Mouse (Mus musculus) forebrain, embryonic 10.5 days (tissue): ENCODE results near the gene Ints14. TPM values are rescaled to one million over a fixed set of nuclear protein-coding genes. Genes with fewer than 3 reads are reported as not detected.

Experiments
- DNase-seq: peaks from one replicate; pipeline ENCODE4 v3.0.0-alpha.2; 2017; ENCODE audit warnings: low spot score; ENCODE audit errors: extremely low spot score
- H3K27ac ChIP-seq: fragments of 300-500 bp; sonication (generic); 2 replicates; pipeline ENCODE4 v1.5.1; 2016; ENCODE audit warnings: mild to moderate bottlenecking
- H3K27me3 ChIP-seq: fragments of 300-500 bp; sonication (generic); 2 replicates; pipeline ENCODE4 v1.6.1; 2016; ENCODE audit warnings: mild to moderate bottlenecking; ENCODE audit not compliant: poor library complexity, severe bottlenecking
- H3K36me3 ChIP-seq: fragments of 300-500 bp; sonication (generic); replicated peaks from 2 replicates; pipeline ENCODE4 v1.6.1; 2016; ENCODE audit warnings: mild to moderate bottlenecking, moderate library complexity
- H3K4me1 ChIP-seq: fragments of 300-500 bp; sonication (generic); 2 replicates; pipeline ENCODE4 v1.6.1; 2016
- H3K4me3 ChIP-seq: fragments of 300-500 bp; sonication (generic); 2 replicates; pipeline ENCODE4 v1.5.1; 2016; ENCODE audit warnings: mild to moderate bottlenecking, moderate library complexity
- H3K9me3 ChIP-seq: fragments of 300-500 bp; sonication (generic); 2 replicates; pipeline ENCODE4 v1.6.1; 2016; ENCODE audit warnings: mild to moderate bottlenecking, moderate library complexity
- WGBS: fragments of 180-500 bp; shearing (Covaris S2); methylation state at CpG from one replicate; pipeline ENCODE4 v1.1.7; 2016; 5-methylcytosine and 5-hydroxymethylcytosine counted together
- polyA plus RNA-seq: library from polyadenylated mRNA; unstranded; fragments of >200 nt; fragmentation: Nextera tagmentation; extraction: Ambion mirVana; gene quantifications from 2 replicates; pipeline ENCODE4 v1.2.1, GENCODE M21; 2016

The Ints14 gene
- polyA plus RNA-seq, result 74.2 and 77.6 TPM in 2 replicates

DNA sequence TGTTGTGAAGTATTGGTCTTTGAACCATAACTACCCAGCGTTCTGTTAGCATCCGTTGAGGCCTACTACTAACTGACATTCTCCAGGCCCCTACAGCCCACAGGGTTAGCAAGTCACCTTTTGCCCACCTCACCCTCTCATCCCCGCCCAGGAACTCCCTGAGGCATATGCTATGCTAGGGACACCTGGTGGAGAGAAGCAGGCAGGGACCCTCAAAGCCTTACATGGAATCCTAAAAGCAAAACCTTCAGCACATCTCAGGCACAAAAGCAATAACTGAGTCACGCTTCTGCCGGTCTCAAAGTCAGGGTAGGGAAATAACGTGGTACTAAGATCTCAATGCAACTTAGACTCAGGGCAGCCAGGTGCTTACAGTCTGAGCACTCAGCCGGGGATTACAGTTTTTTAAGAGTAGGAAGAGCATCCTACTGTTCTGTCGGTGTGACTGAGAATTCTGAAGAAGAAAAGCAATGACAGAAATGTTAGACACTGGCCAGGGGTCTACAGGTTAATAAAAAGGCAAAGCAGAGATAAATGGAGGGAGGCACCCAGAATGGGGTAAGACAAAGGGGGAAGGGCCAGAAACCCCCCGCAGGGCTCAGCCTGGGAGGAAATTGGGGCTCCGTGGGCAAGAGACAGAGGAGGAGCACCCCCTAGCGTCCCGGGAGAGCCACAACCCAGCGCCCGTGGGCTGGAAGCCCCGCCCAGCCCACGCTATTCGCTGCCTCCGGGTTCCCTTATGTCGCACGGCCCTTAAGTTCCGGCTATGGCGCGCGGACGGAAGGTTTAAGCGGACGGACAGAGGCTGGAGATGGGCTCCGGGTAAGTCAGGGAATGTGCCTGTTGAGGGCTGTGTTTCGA is at the start of gene Ints14:
TSS of gene Ints14 (plus strand) at position 789 of the 861 bp plus-strand sequence.
- WGBS, result 4% methylated on average over 29 of the region's 29 CpGs
- Histone ChIP-seq H3K27ac (peak within 1 kb of the TSS; percentile 96), H3K4me3 (peak within 1 kb of the TSS; percentile 76), H3K36me3 (peaks cover 36% of the 10 kb centered on the region), H3K27me3 (no peaks in the 10 kb centered on the region), H3K4me1 (peaks cover 23% of the 10 kb centered on the region), H3K9me3 (no peaks in the 10 kb centered on the region)
- DNase-seq, result peak; percentile 95

DNA sequence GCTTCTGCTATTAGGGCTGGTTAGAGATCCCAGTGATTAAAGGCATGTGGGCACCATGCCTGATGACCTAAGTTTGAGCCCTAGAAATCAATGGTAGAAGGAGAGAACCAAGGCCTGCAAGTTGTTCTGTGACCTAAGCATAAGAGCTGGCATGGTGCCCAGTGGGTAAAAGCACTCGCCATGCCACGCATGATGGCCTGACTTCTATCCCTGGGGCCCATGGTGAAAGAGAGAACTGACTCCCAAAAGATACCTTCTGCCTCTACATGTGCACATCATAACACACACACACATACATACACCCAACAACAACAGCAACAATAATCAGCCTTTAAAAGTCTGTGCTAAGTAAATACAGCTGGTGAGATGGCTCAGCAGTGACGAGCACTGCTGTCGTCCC is 47.3 kb upstream of the Ints14 start:
- no peaks in the 10 kb centered on the region for H3K27me3 ChIP-seq
- H3K4me3 ChIP-seq, result no peak overlapping the region
- DNase-seq, result no peak
- H3K36me3 ChIP-seq, result peaks cover 13% of the 10 kb centered on the region
- H3K27ac ChIP-seq, result no peak overlapping the region
- H3K4me1 ChIP-seq, result peaks cover 2% of the 10 kb centered on the region; the same call in 1 of the 2 replicates
- H3K9me3 ChIP-seq, result no peaks in the 10 kb centered on the region
- 97% methylated on average over 4 of the region's 4 CpGs for WGBS

DNA sequence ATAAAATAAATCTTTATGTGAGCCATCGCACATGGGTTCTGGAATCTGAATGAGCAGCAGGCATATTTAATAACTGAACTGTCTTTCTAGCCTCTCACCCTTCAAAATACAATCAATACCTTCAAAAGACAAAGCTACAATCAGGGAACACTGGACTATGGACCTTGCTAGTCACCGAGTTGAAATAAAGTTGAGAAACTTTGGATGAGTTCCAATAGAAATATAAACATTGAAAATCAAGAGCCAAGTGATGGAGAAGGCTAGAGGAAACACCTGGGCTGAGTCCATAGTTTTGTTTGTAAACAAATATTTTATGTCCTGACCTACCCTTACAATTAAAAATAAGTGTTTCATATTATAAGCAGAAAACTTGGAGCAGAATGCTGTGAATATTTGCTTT is 46.7 kb upstream of the Ints14 start:
- Histone ChIP-seq H3K36me3 (peaks cover 13% of the 10 kb centered on the region), H3K27me3 (no peaks in the 10 kb centered on the region), H3K4me1 (peaks cover 7% of the 10 kb centered on the region; the same call in 1 of the 2 replicates), H3K27ac (no peak overlapping the region), H3K4me3 (no peak overlapping the region), H3K9me3 (no peaks in the 10 kb centered on the region)
- DNase-seq, result no peak
- 93% methylated on average over 2 of the region's 2 CpGs for WGBS

DNA sequence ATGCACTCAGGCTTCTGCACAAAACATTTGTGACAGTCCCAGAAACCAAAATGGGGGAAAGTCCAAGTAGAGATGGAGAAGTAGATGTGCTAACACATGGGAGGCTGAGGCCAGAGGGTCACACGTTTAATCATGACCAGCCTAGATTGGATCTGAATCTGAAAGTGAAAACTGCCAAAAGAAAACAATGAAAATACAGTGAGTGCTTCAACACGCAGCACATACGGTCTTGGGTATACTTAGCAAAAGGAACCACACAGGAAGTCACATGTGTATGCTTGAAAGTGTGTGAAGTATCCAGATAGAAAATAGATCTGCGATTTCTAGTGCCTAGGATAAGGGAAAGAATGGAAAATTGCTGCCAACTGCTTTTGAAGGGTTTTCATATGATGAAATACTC is 46.1 kb upstream of the Ints14 start:
- Histone ChIP-seq H3K27me3 (no peaks in the 10 kb centered on the region), H3K4me3 (no peak overlapping the region), H3K27ac (no peak overlapping the region), H3K36me3 (peaks cover 13% of the 10 kb centered on the region), H3K9me3 (no peaks in the 10 kb centered on the region), H3K4me1 (peaks cover 7% of the 10 kb centered on the region; the same call in 1 of the 2 replicates)
- 89% methylated on average over 4 of the region's 4 CpGs for WGBS
- DNase-seq, result no peak

DNA sequence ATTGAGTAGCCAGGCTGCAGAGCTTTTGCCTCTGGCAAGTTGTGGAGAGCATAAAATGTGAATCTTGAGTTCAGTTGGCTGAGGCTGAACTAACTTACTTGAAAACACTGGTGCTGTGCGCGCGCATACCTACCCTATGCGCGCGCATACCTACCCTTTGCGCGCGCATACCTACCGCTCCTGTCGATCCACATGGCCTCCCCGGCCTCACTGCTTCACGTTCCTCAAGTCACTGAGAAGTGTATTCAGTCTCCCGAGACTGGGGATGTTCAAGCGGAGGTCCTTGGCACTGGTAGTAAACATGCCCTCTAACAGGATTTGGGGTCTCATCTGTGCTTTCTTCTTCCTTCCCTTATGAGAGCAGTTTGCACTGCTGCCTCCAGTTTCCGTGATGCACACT is 42.1 kb upstream of the Ints14 start:
- WGBS, result 30% methylated on average over 16 of the region's 16 CpGs
- Histone ChIP-seq H3K36me3 (peaks cover 5% of the 10 kb centered on the region), H3K9me3 (no peaks in the 10 kb centered on the region), H3K4me3 (peak overlapping the region; percentile 48), H3K27ac (peak overlapping the region; percentile 78), H3K4me1 (peaks cover 9% of the 10 kb centered on the region; the same call in 1 of the 2 replicates), H3K27me3 (no peaks in the 10 kb centered on the region)
- peak; percentile 53 for DNase-seq

DNA sequence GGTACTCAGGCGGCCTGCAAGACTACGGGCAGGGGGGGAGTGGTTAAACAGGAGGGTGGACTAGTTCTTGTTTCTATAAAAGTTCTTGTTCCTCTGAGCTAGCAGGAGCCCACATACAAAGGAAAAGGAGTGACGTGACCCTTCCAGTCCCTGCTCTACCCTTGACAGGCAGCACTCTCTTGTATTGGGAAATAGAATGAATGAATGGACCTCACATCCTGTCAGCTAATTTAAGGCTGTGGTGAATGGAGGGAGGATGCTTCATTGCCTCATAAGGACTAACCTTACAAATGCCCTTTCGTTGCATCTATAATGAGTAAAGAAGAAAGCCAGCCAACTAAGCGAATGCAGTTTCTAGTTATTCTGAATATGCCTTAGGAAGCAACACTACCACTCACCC is 34.9 kb upstream of the Ints14 start:
- H3K27ac ChIP-seq, result no peak overlapping the region
- H3K4me3 ChIP-seq, result no peak overlapping the region
- no peaks in the 10 kb centered on the region for H3K36me3 ChIP-seq
- no peaks in the 10 kb centered on the region for H3K27me3 ChIP-seq
- H3K9me3 ChIP-seq, result no peaks in the 10 kb centered on the region
- no peak for DNase-seq
- 54% methylated on average over 5 of the region's 5 CpGs for WGBS
- peaks cover 14% of the 10 kb centered on the region for H3K4me1 ChIP-seq

DNA sequence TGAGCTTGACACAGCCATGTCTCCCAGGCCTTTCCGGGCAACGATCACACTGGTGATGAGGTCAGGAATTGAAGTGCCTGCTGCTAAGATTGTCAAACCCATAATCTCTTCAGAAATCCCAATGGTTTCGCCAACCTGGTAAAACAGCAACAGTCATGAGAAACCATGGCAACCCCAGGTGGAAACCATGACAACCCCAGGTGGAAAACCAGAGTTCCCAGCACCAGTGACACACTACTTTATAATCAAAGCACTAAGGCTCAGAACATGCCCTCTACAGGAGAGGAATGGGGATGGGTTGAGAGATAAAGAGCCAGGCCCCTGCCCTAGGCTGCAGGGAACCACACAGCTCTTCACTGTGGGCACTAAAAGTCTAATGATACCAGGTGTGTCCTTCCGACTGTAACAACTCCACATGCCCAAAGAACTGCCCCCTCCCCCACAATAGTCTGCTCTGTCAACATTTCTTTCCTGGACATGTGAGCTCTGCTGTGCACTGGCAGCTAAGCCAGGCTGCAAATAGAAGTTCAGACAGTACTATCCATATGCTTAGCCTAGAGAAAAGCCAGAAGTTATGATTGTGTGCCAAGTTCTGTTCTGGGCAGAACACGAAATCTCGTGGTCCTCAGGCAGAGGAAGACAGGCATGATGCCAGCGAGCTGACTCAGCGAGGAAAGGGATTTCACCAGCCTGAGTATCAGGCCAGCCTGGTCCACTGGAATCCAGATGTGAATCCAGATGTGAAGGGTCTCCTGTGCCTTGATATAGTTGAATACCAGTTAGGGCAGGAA is 34.3 kb upstream of the Ints14 start:
- H3K27ac ChIP-seq, result peak overlapping the region; percentile 36; the same call in 1 of the 2 replicates
- WGBS, result 81% methylated on average over 8 of the region's 8 CpGs
- no peaks in the 10 kb centered on the region for H3K9me3 ChIP-seq
- no peaks in the 10 kb centered on the region for H3K36me3 ChIP-seq
- no peak overlapping the region for H3K4me3 ChIP-seq
- peaks cover 14% of the 10 kb centered on the region for H3K4me1 ChIP-seq
- DNase-seq, result no peak
- H3K27me3 ChIP-seq, result no peaks in the 10 kb centered on the region

DNA sequence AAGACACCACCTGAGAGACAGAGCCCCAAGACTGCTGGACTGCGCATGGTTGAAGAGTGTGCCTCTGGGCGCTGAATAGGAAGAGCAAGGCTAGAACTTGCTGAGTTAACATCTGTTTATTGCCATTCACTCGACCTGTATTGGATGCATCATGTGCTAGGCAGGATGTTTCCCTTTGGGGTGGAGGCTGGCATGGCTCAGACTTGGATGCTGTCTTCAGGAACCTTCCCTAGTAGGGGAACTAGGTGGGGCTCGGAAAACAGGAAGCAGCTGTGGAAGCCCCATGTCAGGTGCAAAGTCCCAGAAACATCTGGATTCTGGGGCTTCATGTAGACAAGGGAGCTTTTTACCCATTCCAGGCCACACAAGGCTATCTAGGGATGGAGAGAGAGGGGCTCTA is 30.4 kb upstream of the Ints14 start:
- Histone ChIP-seq H3K27ac (no peak overlapping the region), H3K27me3 (no peaks in the 10 kb centered on the region), H3K9me3 (no peaks in the 10 kb centered on the region), H3K4me3 (no peak overlapping the region), H3K4me1 (peaks cover 29% of the 10 kb centered on the region), H3K36me3 (no peaks in the 10 kb centered on the region)
- DNase-seq, result no peak
- WGBS, result 85% methylated on average over 4 of the region's 4 CpGs

DNA sequence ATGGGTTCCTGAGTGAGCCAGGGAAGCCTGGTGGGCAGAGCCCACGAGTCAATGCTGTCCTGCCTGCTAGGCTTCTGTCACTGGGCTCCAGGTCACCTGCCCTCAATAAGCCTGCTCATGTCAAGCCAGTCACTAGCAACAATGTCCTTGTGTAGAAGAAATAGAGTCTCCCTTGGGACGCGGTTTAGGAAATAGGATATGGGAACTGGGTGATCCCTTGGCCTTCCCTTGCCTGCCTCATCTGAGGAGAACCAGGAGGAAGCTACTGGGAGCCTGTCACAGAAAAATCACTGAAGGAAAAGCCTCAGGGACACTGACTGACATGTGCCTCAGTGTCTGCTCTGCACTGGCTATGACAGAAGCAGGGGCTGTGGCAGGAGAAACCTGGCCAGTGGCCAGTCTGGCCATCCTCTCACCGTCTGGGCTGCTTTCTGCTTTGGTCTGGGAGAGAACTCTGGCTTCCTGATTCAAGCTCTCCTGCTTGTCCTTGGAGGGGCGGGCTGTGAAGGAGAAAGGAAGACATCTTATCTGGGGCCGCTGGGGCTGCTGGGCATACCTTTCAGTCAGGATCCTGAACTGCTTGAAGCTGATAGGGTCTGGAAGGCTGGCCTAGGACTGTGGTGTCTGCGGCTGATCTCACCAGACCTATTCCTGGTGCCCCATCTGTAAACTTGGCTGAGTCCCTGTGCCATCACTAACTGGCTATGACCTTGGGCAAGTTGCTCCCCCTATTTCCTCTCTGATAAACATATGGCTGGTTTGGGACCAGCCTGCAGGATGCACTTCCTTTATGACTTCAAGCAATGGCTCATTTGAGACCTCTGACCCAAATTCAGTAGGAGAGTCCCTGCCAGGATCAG is 28.7 kb upstream of the Ints14 start:
- no peak overlapping the region for H3K4me3 ChIP-seq
- H3K27me3 ChIP-seq, result peaks cover 8% of the 10 kb centered on the region; the same call in 1 of the 2 replicates
- peak overlapping the region; percentile 44; the same call in 1 of the 2 replicates for H3K27ac ChIP-seq
- H3K9me3 ChIP-seq, result no peaks in the 10 kb centered on the region
- DNase-seq, result no peak
- H3K36me3 ChIP-seq, result no peaks in the 10 kb centered on the region
- 80% methylated on average over 7 of the region's 7 CpGs for WGBS
- H3K4me1 ChIP-seq, result peaks cover 20% of the 10 kb centered on the region

DNA sequence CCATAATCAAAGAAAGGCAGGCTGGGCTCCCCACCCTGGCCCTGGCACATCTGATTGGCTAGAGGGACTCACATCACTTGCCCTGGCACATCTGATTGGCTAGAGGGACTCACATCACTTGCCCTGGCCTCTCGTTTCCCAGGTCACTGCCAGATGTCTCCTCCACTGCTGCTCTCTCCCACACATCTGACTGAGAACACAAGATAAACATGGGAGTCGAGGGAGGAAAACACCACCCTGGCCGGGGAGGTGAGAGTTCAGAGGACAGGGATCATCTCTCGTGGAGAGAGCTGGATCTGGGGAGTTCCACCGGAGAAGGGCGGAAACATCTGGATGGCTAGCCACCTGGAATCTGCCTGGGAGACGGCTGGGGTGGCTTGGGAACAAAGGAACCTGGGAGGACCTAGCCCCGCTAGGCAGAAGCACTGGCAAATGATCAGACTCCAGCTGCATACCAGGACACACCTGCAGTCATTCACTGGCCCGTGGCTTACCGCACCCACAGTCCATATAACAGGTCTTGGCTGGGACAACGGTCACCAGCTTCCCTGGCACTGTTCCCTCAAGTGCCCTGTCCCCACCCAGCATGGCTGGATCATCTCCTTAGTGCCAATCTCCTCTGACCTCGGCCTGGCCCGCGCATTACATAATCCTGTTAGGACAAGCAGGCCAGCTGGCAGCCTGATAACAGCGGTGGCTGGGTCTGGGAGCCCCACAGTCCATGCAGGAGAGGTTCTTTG is 26.5 kb upstream of the Ints14 start:
- Histone ChIP-seq H3K36me3 (no peaks in the 10 kb centered on the region), H3K9me3 (no peaks in the 10 kb centered on the region), H3K4me1 (peaks cover 24% of the 10 kb centered on the region), H3K27ac (peak overlapping the region; percentile 72), H3K27me3 (peaks cover 8% of the 10 kb centered on the region; the same call in 1 of the 2 replicates), H3K4me3 (no peak overlapping the region)
- WGBS, result 70% methylated on average over 15 of the region's 15 CpGs
- no peak for DNase-seq

DNA sequence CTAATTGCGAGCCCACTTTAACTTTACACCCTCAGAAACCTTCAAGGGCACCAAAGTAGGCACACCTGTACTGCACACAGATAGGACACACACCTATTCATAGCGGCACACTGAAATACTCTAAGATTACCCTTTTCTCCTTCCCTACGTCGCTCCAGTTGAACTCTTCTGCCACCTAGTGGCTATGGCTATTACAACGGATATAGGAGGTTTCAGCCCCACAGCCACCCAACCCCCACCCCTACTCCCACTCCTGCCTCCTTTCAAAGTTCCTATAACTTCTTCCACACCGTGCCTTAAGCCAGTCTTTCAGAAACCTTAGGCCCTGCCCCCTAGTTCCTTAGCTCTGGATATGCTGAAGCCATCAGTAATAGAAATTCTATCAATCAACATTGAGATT is 24.2 kb upstream of the Ints14 start:
- DNase-seq, result peak; percentile 36
- 6% methylated on average over 6 of the region's 6 CpGs for WGBS
- Histone ChIP-seq H3K27me3 (peaks cover 8% of the 10 kb centered on the region; the same call in 1 of the 2 replicates), H3K4me1 (peaks cover 24% of the 10 kb centered on the region), H3K27ac (no peak overlapping the region), H3K9me3 (no peaks in the 10 kb centered on the region), H3K36me3 (no peaks in the 10 kb centered on the region), H3K4me3 (no peak overlapping the region)
